Mouse (Mus musculus) mesoderm, embryonic 11.5 days (tissue): Measurements from ENCODE around the gene Slfn9.
"Not testable (repeated sequence)": the region's sequence is repeated elsewhere in the genome, so short reads cannot be mapped to it uniquely, and the experiment has no call there.

ENCODE experiments used
- DNase-seq: peaks from one replicate; pipeline ENCODE4 v3.0.0-alpha.2; 2012; ENCODE audit warnings: low read depth, low spot score

Gene Slfn9

DNA sequence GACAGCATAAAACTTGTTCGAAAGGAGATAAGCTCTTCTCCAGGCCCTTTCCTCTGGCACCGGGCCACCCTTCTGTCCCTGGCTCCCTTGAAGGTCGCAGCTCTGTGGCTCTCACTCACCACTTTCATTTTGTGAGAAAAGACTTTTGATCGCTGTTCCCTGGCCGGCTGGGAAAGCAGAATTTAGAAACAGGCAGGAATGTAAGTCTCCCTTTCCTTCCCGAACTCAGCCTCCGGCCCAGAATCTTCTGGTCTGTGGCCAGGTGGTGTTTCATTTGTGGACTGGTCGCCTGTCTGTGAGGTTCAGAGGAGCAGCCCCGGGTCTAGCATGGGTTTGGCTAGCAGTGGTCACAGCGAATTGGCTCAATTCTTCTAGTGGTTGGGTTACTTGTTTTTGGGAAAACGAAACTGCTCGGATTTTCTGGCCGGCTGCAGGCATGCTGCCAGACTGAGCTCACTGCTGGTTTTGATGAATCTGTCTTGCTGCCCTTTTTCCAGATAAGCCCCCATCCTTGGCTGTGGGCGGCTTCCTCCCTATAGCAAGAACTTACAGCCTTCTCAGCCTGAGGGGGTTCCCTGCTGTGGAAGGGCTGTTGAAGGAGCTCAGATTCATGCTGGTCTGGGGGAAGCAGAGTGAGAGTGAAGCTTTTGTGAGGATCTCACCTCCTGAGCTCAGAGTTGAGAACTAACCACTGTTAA lies at the start of gene Slfn9:
TSS of gene Slfn9 (minus strand) at position 362 of the 698 bp plus-strand sequence.
- peak; percentile 24 for DNase-seq

DNA sequence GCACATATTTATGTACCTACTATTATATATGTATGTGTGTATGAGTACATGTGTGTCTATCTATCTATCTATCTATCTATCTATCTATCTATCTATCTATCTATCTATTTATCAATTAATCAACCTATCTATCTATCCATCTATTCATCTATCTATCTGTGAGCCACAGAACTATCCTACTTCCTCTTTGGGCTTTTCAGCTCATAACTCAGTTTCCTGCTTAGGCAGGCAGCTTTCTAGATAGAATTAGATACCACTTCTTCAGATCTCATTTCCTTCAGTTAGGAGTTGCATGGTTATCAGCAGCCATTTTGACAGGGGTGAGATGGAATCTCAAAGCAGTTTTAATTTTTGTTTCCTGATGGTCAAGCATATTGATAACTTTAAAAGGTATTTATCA lies 49.4 kb upstream of the Slfn9 start:
- no peak for DNase-seq

DNA sequence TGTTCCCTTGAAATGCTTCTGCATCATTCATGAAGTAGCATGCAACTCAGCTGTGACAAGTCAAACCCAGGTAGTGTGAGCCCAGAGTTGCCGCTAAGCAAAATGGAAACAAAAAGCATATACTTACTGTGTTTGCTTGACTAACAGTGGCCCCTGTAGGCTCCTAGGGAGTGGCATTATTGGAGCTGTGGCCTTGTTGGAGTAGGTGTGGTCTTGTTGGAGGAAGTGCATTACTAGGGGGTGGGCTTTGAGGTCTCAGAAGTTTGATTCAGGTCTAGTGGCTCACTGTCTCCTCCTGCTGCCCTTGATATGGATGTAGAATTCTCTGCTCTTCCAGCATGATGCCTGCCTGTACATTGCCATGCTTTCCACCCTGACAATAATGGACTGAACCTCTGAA lies 48.7 kb upstream of the Slfn9 start:
- no peak for DNase-seq

DNA sequence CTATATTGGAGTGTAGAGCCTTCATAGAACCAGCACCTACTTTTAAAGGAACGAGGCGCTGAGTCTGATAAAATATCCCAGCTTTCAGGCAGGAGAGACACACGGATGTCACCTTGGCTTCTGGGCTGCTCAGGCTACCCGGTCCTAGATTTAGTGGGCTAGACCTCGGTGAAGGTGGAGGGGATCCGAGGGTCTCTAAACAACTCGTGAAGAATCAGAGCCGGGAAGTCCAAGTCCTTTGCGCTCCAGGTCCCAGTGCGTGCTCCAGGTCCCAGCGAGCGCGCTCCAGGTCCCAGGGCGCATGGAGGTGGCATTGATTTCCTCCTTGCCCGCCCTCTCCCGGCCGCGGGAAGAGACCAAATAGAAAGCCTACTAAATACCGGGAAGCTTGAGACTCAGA lies 48.2 kb upstream of the Slfn9 start:
- no peak for DNase-seq

DNA sequence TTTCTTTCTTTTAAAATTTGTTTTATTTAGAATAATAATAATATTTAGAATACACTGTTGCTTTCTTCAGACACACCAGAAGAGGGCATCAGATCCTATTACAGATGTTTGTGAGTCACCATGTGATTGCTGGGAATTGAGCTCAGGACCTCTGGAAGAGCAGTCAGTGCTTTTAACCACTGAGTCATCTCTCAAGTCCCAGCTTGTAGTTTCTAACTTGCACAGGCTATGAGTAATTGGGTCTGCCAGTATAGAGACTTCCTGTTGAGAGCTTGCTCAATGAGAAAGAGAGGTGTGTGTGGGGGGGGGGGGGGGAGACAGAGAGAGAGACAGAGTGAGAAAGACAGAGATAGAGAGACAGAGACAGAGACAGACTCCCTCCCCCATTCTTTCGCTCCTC lies 47.5 kb upstream of the Slfn9 start:
- DNase-seq = no peak

DNA sequence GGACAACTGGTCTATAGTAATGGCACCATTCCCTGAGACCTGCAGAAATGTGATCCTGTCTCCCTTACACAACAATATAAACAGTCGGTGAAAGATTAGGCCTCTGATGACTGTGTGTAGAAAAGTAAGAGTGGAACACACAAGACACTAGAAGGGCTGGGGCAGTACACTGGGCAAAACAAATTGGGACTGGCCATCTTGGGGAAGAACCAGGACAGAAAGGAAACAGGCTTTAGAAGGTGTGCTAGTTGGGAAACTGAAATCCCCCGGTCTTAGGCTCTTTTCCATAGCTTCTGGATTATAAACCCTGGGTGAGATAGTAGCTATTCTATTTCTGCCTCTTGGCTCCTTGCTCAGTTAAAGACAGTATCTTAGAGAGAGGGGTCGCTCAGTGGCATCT lies 47.1 kb upstream of the Slfn9 start:
- DNase-seq = not testable (repeated sequence)

DNA sequence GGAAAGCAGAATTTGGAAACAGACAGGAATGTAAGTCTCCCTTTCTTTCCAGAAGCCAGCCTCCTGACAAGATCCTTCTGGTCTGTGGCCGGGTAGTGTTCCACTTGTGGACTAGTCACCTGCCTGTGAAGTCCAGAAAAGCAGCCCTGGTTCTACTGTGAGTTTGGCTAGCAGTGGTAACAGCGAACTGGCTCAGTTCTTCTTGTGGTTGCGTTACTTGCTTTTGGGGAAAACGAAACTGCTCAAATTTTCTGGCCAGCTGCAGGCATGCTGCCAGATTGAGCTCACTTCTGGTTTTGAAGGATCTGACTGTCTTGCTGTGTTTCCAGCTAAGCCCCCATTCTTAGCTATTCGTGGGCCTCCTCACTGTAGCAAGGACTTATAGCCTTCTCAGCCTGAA lies 29.0 kb upstream of the Slfn9 start, which contains the start of gene Slfn8:
TSS of gene Slfn8 (minus strand) at position 190 of the 400 bp plus-strand sequence.
- DNase-seq = no peak

DNA sequence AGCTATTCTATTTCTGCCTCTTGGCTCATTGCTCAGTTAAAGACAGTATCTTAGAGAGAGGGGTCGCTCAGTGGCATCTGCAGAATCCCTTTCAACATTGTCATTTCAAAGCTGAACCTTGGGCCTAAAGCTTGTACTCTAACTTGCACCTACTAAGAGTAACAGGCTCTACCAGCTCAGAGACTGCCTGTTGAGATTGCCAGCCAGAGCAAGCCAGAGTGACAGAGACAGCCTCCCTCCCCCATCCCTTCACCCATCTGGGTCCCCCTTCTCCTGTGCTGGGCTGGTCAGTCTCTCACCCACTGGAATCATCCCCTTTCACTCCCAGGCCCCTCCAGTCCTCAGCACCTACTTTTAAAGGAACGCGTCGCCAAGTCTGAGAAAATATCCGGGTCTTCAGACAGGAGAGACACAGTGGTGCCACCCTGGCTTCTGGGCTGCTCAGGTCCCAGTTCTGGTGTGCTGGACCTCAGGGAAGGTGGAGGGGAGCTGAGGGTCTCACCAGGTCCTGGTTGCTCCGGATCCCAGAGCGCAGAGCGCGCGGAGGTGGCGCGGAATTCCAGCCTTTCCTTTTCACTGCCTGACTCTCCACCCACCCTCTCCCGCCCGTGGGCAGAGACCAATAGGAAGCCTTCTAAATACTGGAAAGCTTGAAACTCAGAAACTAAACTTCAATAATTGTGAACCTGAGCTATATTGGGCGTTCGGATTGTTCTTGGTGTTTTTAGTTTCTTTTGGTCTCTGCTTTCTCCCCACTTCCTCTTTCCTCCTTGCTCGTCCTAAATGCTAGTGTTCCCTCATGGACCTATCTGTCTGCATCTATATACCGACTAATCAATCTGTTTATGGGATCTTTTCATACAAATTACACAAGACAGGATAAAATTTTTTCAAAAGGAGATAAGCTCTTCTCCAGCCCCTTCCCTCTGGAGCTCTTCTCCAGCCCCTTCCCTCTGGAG lies 28.2 kb upstream of the Slfn9 start:
- not testable (repeated sequence) for DNase-seq

DNA sequence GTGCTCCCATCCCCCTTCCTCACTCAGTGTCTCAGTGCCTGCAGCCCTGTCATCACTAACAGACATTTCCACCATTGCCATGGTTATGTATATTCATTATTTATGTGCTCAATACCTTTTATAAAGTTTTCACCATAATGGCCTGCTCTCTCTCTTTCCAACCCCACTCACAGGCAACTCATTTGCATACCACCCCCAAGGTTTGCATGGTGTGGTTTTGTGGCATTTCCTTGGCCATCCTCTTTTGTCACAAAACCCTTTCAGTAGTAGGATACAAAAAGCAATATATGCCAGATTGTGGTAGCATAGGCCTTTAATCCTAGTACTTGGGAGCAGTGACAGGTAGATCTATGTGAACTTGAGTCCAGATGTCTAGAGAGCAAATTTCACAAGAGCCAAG lies 24.5 kb upstream of the Slfn9 start:
- DNase-seq = no peak

DNA sequence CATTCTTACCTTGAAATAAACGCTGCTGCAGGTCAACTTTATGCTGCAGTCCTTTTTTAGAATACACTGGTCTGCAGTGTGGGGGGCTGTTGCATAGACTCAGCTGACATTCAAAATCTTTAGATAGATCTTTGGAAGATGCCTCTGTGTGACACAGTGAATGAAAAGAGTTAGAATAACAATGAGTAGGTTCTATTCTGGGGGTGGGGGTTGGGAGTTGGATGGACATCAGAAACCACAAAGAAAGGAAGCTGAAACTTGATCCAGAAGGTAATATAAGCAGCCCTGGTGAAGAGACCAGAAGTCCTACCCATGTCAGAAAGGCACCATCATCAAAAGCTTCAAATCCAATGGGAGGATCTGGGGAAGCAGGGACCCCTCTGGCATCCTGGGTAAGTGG lies 21.7 kb upstream of the Slfn9 start:
- DNase-seq = no peak

DNA sequence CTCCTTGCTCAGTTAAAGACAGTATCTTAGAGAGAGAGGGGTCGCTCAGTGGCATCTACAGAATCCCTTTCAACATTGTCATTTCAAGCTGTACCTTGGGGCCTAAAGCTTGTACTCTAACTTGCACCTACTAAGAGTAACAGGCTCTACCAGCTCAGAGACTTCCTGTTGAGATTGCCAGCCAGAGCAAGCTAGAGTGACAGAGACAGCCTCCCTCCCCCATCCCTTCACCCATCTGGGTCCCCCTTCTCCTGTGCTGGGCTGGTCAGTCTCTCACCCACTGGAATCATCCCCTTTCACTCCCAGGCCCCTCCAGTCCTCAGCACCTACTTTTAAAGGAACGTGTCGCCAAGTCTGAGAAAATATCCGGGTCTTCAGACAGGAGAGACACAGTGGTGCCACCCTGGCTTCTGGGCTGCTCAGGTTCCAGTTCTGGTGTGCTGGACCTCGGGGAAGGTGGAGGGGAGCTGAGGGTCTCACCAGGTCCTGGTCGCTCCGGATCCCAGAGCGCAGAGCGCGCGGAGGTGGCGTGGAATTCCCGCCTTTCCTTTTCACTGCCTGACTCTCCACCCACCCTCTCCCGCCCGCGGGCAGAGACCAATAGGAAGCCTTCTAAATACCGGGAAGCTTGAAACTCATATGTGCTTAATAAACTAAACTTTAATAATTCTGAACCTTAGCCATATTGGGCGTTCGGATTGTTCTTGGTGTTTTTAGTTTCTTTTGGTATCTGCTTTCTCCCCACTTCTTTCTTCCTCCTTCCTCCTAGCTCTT lies 831 bp downstream of the Slfn9 start:
- DNase-seq = peak; percentile 55

DNA sequence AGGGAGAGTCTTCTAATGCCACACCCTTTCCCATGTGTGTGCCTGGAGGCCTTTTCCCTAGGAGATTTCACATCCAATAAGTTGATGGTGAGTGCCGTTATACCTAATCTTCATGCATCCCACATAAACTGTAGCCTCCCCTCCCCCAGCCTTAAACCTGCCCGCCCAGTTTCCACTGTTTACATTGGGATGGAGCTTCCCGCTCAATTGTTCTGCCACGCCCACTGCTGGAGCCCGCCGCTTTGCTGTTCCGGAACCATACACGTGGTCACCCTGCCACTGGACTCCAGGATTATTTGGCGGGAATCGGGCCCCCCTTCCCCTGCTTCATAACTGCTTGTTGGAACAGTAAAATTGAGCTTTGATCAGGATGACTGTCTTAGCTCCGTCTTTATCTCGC lies 2.3 kb downstream of the Slfn9 start:
- DNase-seq = no peak

DNA sequence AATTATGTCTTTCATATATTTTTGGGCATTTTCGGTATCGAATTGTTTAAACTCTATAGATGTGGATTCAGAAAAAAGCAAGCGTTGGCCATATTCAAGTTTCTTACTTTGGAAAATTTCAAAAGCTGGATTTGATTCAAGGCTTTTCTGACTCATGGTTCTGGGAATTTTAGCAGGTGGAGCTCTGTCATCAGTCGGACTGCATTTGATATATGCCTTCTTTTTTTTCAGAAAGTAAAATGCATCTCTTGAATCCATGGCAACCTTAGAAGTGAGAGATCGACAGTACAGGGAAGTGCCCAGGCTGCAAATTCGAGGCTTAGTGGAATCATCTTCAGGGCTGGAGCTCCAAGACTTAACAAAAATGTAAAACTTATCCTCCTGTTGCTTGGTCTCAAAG lies 4.0 kb downstream of the Slfn9 start:
- no peak for DNase-seq

DNA sequence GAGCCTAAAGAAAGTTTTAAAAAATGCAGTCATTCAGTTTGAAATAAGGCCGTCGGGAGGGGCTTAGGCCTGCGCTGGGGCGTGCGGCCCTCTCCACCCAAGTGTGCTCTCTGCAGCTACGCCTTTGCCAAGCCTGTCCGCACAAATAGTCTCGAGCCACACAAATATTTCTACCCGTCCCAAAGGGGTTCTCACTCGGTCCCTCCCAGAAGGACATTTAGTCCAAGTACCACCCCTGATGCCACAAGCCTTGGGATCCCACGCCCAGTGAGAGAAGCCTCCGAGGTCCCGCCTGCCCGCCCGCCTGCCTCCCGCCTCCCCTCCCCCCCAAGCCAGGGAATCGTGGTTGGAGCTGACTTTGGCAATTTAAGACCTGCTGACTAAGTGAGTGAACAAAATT lies 8.4 kb downstream of the Slfn9 start:
- DNase-seq = no peak

DNA sequence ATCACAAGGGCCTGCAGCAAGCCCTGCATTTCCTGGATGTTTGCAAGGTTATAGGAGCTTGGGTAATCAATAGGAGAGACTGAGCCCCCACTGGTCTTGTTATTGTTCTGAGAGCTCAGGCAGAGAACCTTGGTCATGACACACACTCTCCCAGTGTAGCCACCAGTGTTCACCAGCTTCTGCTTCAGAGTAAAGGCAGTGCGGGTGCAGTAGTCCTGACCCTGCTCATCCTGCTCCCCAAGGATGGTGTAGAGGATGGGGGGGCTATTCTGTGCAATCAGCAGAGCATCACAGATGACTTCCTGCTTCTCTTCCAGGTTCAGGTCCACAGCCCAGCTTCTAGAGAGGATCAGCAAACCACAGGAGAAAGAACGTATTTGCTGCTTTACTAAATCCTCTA lies 9.2 kb downstream of the Slfn9 start:
- not testable (repeated sequence) for DNase-seq

DNA sequence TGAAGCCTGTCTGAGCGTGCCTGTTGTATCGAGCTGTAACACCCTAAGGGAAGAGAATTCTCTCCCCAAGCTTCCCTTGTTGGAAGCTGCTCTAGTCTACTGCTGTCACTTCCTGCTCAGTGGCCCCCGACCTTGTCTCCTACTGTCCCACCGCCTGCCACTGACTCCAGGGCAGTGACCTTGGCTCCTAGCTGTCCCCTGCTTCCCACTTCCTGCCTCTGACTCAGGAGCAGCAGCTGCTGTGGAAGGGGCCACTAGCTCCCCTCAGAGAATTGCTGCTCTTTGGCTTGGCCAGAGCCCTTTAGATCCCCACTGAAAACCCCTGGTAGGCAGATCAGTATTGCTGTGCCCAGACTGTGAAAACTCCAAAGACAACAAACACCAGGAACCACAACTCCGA lies 17.7 kb downstream of the Slfn9 start:
- no peak for DNase-seq

DNA sequence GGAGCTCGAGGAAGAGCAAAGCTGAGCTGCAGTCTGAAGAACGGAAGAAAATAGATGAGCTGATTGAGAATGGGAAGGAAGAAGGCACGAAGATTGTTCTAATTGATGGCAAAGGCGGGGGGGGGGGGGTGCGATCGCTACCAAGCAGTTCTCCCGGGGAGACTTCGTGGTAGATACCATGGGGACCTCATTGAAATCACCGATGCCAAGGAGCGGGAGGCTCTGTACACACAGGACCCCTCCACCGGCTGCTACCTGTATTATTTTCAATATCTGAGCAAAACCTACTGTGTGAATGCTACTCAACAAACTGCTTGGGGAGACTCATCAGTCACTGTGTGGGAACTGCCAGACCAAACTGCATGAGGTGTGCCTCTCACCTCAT lies 20.0 kb downstream of the Slfn9 start:
- no peak for DNase-seq

DNA sequence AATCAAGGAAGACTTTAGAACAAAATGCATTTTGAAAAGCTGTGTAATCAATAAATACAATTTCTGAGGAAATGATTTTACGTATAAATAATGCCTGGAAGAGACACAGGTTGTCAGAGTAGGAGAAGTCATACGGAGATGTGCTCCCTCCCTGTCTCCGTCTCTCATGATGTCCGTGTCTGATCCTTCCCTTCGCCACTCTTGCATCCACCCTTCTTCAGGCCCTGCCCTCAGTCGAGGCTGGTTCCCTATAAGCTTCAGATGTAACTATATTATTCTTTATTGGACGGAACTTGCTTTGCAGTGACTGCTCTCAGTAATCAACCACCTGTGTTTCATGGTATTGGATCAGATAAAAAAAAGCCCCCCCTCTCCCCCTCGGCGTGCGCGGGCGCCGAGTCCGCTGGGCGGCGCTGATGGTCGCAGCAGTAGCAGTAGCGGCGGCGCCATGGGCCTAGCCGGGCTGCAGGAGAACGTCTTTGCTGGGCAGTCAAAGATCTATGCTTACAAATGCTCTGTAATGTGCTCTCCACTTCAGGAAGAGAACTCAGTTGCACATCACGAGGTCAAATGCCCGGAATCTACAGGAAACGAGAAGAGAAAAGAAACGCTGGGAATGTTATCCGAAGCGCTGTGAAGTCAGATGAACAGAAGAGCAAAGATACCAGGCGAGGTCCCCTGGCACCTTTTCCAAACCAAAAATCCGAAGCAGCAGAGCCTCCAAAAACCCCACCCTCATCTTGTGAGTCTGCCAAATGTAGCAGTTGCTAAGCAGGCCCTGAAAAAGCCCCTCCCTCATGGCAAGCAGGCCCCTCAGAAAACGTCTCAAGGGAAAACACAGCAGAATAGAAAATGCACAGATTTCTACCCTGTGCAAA lies 20.7 kb downstream of the Slfn9 start:
- DNase-seq = no peak

DNA sequence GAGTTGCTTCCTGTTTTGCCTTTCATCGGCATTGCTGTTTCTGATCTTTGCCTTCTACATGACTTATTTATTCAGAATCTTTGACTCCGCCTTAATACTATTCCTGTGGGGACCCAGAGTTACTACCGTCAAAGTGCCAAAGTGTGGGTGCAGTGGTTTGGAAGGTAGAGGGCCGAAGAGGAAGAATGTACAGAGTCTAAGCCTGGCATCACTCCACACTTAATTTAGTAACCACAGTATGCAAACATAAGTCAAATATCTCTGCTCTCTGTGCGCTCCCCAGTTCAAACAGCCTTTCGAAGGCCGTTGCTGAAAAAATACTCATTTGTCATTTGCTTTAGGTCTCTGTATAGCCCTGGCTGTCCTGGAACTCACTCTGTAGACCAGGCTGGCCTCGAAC lies 29.4 kb downstream of the Slfn9 start:
- DNase-seq = no peak

DNA sequence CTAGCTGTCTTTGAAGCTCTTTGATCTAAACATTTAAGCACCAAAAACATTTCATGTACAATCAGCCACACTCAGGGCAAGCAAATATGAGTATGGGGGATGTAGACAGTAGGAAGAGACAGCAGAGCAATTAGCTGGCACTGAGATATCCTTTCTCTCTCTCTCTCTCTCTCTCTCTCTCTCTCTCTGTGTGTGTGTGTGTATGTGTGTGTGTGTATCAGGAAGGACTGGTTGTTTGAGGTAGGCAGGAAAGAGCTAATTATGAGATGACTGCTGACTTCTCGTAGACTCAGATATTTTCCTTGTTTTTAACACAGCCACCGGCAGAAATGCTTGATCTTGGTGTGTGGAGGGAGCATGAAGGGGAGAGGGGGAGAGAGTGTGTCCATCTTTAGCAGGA lies 29.9 kb downstream of the Slfn9 start:
- DNase-seq = no peak

DNA sequence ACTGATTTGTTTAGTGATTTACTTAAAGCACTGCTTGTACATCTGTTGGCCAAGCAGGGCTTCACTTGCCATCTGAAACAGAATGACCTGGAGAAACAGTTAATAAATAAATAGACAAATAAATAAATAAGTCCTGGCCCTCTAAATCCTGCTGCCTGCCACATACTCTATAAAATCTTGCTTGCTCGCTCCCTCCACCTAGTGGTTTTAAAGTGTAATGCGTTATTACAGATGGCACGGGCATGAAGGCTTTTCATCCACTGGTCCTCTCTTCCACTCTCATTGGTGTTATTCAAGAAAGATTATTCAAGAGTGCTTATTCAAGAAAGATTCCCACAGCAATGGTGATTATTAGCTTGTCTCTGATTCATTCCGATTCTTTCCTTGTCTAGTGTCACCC lies 32.0 kb downstream of the Slfn9 start:
- peak; percentile 44 for DNase-seq
